Mouse (Mus musculus) bone marrow, adult 2 months (tissue): ENCODE results near the gene Zbtb18.

Experiments used
- CTCF ChIP-seq: fragments of 200-500 bp; IDR thresholded peaks from 2 replicates; pipeline ENCODE4 v1.5.1; 2011; ENCODE audit warnings: low read length, control low read depth; ENCODE audit not compliant: control insufficient read depth, insufficient read depth
- POLR2A ChIP-seq: fragments of 200-500 bp; IDR thresholded peaks from 2 replicates; pipeline ENCODE4 v1.6.1; 2011; ENCODE audit warnings: low read depth, mild to moderate bottlenecking, control low read depth, low read length, borderline replicate concordance; ENCODE audit not compliant: control insufficient read depth

DNA sequence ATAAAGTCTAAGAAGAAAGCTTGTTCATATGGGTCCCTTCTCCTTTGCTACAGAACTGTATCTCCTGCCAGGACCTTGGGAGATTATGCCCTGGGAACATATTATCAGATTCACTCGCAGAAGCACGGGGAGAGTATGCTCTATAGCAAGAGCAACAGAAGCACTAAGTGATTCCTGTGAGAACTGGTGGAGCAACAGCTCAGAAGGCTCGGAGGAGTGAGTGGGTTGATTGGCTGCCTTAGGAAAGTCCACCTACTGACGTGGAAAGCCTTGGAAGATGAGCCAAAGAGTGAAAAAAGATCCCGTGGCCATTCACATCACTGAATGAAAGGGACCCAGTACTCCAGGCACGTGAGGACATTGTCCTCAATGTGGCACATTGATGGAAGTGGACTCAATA is 37.0 kb upstream of the Zbtb18 start:
- TF ChIP-seq POLR2A = no peak
- TF ChIP-seq CTCF = no peak
